Mouse (Mus musculus) kidney, embryonic 15.5 days (tissue): ENCODE results near the gene Ppp2r5c. TPM values are rescaled to one million over a fixed set of nuclear protein-coding genes. Genes with fewer than 3 reads are reported as not detected.

ENCODE experiments used
- ATAC-seq: fragments of 200-750 bp; cut with Nextera tagmentation; replicated peaks from 2 replicates; pipeline ENCODE4 v1.8.0; 2017; ENCODE audit warnings: moderate TSS enrichment; ENCODE audit not compliant: low FRiP score
- H3K27ac ChIP-seq: fragments of 300-500 bp; sonication (generic); 2 replicates; pipeline ENCODE4 v1.5.1; 2015; ENCODE audit warnings: mild to moderate bottlenecking, inconsistent platforms
- H3K27me3 ChIP-seq: fragments of 300-500 bp; sonication (generic); 2 replicates; pipeline ENCODE4 v1.6.1; 2015; ENCODE audit warnings: inconsistent platforms
- H3K36me3 ChIP-seq: fragments of 300-500 bp; sonication (generic); 2 replicates; pipeline ENCODE4 v1.6.1; 2015; ENCODE audit warnings: inconsistent platforms
- H3K4me1 ChIP-seq: fragments of 300-500 bp; sonication (generic); 2 replicates; pipeline ENCODE4 v1.6.1; 2015; ENCODE audit warnings: inconsistent platforms
- H3K4me2 ChIP-seq: fragments of 300-500 bp; sonication (generic); 2 replicates; pipeline ENCODE4 v1.6.1; 2015; ENCODE audit warnings: moderate library complexity, mild to moderate bottlenecking, inconsistent platforms
- H3K4me3 ChIP-seq: fragments of 300-500 bp; sonication (generic); replicated peaks from 2 replicates; pipeline ENCODE4 v1.5.1; 2015; ENCODE audit warnings: mild to moderate bottlenecking, inconsistent platforms
- H3K9ac ChIP-seq: fragments of 300-500 bp; sonication (generic); 2 replicates; pipeline ENCODE4 v1.6.1; 2015; ENCODE audit warnings: mild to moderate bottlenecking, inconsistent platforms
- H3K9me3 ChIP-seq: fragments of 300-500 bp; sonication (generic); replicated peaks from 2 replicates; pipeline ENCODE4 v1.6.1; 2016; ENCODE audit warnings: inconsistent platforms
- WGBS: fragments of 180-500 bp; shearing (Covaris S2); methylation state at CpG from one replicate; pipeline ENCODE4 v1.1.7; 2015; ENCODE audit warnings: mixed read lengths; 5-methylcytosine and 5-hydroxymethylcytosine counted together
- polyA plus RNA-seq: library from polyadenylated mRNA; unstranded; fragments of >200 nt; fragmentation: Nextera tagmentation; extraction: Ambion mirVana; gene quantifications from 2 replicates; pipeline ENCODE4 v1.2.1, GENCODE M21; 2015

The Ppp2r5c gene
- polyA plus RNA-seq, 1 experiment from 2014 or later: 141 TPM

DNA sequence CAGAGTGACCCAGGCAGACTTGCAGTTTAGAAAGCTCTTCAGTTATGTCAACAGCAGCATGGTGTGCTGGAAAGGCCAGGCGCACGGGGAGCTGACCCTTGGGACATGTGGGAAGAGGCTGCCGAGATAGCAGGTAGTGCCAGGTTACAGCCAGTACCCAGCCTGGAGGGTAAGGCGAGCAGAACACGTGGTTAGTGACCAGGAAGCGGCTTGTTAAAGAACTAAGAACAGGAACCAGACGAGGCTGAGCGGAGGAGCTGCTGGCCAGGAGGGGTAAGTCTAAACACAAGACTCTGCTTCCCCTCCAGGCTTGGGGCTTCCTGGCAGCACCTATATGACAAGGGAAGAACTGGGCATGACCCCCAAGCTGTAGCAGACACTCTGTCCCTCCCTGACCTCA lies 126.7 kb downstream of the Ppp2r5c start:
- Histone ChIP-seq H3K9me3 (no peaks in the 10 kb centered on the region), H3K9ac (no peak overlapping the region), H3K36me3 (peaks cover 67% of the 10 kb centered on the region), H3K4me1 (no peaks in the 10 kb centered on the region), H3K4me2 (no peak overlapping the region), H3K27me3 (no peaks in the 10 kb centered on the region), H3K4me3 (no peak overlapping the region), H3K27ac (no peak overlapping the region)
- no peak for ATAC-seq
- WGBS: 91% methylated on average over 8 of the region's 8 CpGs

DNA sequence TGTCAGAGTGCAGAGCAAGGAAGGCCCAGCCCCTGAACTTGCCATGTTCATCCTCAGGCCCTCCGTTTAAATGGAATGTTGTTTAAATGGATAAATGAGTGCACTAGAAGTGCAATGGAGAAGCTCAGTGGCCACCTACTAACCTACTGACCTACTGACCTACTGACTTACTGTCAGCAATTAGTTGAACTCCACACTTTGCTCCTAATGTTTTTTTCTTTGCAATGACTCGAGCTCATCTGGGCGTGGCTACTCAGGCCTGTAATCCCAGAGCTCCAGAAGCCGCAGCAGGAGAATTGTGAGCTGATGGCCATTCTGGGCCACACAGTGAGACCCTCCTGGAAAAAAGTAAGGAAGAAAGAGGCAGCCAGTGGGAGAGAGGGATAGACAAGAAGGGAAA lies 129.0 kb downstream of the Ppp2r5c start:
- Histone ChIP-seq H3K27me3 (no peaks in the 10 kb centered on the region), H3K36me3 (peaks cover 61% of the 10 kb centered on the region), H3K27ac (no peak overlapping the region), H3K9me3 (no peaks in the 10 kb centered on the region), H3K9ac (no peak overlapping the region), H3K4me1 (no peaks in the 10 kb centered on the region), H3K4me3 (no peak overlapping the region), H3K4me2 (no peak overlapping the region)
- ATAC-seq: no peak
- 55% methylated on average over 4 of the region's 4 CpGs for WGBS

DNA sequence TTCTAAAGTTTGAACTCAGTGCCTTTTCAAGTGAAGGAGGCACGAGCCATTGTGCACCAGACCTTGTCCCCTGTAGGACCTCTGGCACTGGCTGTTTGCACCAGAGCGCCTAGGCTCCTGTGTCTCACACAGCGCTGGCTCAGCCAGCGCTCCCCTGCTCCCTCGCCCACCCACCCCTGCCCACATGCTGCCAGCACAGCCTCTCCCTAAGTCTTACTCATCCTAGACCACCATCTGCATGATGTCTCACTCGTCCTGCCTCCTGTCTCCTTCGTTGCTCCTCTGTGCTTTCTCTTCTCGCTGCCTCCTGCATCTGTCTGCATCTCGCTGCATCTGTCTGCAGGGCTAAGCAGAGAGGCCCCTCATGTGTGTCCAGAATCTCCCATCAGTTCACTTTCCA lies 131.4 kb downstream of the Ppp2r5c start:
- Histone ChIP-seq H3K36me3 (peaks cover 48% of the 10 kb centered on the region), H3K9me3 (no peaks in the 10 kb centered on the region), H3K9ac (no peak overlapping the region), H3K27me3 (no peaks in the 10 kb centered on the region), H3K4me3 (no peak overlapping the region), H3K27ac (no peak overlapping the region), H3K4me2 (no peak overlapping the region), H3K4me1 (no peaks in the 10 kb centered on the region)
- no peak for ATAC-seq
- WGBS: 89% methylated on average over 9 of the region's 9 CpGs

DNA sequence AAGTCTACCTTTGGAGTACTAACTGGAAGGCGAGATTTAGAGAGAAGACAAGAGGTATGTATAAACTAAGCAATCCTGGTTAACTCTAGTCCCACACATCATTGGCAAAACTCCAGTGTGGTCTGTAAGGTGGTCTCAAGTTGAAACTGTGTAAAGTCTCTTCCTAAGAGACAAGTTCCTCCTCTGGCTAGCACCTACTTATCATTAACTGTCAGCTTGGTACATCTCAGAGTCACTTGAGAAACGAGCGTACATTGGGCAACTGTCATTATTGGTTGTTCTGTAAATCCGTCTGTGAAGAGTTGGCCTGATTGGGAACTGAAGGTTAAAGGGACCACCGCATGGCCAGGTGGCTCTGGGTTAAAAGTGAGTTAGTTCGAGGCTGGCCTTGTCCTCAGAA lies 141.7 kb downstream of the Ppp2r5c start:
- Histone ChIP-seq H3K9me3 (no peaks in the 10 kb centered on the region), H3K4me3 (no peak overlapping the region), H3K9ac (no peak overlapping the region), H3K27me3 (no peaks in the 10 kb centered on the region), H3K36me3 (no peaks in the 10 kb centered on the region), H3K4me2 (no peak overlapping the region), H3K4me1 (peaks cover 22% of the 10 kb centered on the region), H3K27ac (no peak overlapping the region)
- WGBS: 81% methylated on average over 6 of the region's 6 CpGs
- no peak for ATAC-seq

DNA sequence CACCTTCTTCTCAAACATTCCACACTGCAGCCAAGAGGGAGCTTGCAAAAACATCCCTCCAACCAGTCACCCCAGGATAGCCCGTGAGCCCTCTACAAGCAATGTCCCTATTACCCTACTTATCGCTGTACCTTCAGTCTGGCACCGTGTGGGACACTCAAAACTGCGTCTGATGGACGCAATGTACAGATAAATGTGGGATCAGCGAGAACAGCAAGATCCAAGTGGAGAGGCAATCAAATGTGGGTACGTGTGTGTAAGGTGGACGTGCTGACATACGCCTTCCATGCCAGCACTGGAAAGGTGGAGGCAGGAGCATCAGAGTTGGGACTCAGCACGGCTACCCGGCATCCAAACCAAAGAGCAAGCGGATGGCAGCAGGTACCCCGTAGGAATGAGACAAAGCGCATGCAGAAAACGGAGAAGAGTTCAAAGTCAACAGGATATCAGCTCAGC lies 143.9 kb downstream of the Ppp2r5c start:
- 1% methylated on average over 15 of the region's 15 CpGs for WGBS
- no peaks in the 10 kb centered on the region for H3K27me3 ChIP-seq
- ATAC-seq: no peak
- H3K36me3 ChIP-seq: no peaks in the 10 kb centered on the region
- peak overlapping the region; percentile 94 for H3K9ac ChIP-seq
- H3K4me3 ChIP-seq: peak overlapping the region; percentile 91
- H3K4me1 ChIP-seq: peaks cover 22% of the 10 kb centered on the region
- H3K9me3 ChIP-seq: no peaks in the 10 kb centered on the region
- H3K27ac ChIP-seq: peak overlapping the region; percentile 95
- H3K4me2 ChIP-seq: peak overlapping the region; percentile 95

DNA sequence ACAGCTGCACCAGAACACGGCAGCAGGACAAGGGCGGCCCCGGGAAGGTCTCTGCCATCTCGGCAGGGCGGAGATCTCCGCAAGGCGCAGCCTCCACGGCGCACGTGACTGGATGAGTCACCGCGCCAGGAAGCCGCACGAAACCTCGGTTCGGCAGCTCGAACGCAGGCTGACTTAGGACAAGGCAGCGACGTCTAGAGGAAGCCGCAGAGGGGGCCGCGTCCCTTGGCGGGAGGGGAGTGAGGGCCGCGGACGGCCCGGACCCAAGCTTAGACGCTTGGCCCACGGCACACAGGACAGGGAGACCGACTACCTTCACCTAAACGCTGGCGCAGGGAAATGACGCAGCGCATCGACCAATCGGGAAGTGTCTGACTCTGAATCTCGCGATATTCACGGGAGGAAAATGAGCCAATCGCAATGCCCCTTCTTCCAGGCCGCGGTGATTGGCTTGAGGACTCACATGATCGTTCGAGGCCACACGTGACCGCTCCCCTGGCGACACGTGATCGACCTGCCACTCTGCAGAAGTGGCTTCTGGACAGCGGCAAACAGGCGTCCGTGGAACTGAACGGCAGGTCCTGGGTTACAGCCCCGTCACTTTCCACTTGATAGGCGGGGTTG lies 144.5 kb downstream of the Ppp2r5c start:
- Histone ChIP-seq H3K4me3 (peak overlapping the region; percentile 91), H3K9ac (peak overlapping the region; percentile 94), H3K9me3 (no peaks in the 10 kb centered on the region), H3K27me3 (no peaks in the 10 kb centered on the region), H3K36me3 (no peaks in the 10 kb centered on the region), H3K27ac (peak overlapping the region; percentile 95), H3K4me2 (peak overlapping the region; percentile 95), H3K4me1 (peaks cover 22% of the 10 kb centered on the region)
- peak; percentile 97 for ATAC-seq
- under 1% methylated on average over 56 of the region's 56 CpGs for WGBS

DNA sequence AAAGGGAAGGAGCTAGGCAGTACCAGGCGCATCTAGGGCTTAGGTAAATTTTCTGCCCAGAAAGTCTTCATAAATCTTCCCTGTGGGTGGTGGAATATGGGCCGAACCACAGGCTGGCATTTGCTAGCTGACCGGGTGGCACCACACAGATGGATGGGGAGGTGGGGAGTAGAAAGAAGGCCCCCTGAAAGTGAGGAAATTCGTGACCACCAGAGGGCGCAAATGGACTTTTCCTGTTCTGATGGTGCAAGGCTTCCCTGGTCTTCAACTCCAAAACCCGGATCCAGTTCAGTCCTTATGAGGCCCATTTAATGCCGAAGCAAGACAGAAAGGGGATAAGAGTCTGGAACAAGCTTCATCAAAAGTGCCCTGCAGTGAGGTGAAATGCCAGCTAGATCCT lies 151.6 kb downstream of the Ppp2r5c start:
- Histone ChIP-seq H3K4me1 (peaks cover 20% of the 10 kb centered on the region), H3K36me3 (no peaks in the 10 kb centered on the region), H3K9me3 (no peaks in the 10 kb centered on the region), H3K27me3 (0 out of 2 replicates have a peak, but pooled peaks cover 5% of the 10 kb centered on the region), H3K4me2 (no peak overlapping the region), H3K27ac (no peak overlapping the region), H3K4me3 (no peak overlapping the region), H3K9ac (0 out of 2 replicates have a peak overlapping the region, but pooled peaks have one; percentile 1)
- no peak for ATAC-seq
- WGBS: 6% methylated on average over 7 of the region's 7 CpGs

DNA sequence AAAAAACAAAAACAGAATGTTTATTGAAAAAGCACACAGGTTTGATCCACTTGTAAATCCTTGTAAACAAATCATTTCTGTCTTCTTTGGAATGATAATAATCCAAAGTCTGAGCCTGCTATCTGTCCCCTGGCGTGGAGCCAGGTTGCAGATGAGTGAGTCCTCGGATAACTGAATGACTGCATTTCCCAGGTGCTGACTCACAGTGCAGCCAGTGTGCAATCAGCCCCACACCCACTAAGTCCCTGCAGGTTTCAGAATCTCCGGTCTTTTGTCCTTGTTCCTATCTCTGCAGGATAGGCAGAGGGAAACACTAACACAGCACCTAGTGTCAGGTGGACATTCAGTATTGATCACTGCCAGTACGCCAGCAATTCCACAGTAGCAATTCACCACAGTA lies 152.9 kb downstream of the Ppp2r5c start:
- Histone ChIP-seq H3K27ac (no peak overlapping the region), H3K27me3 (0 out of 2 replicates have a peak, but pooled peaks cover 5% of the 10 kb centered on the region), H3K4me1 (peaks cover 26% of the 10 kb centered on the region), H3K4me2 (no peak overlapping the region), H3K36me3 (no peaks in the 10 kb centered on the region), H3K4me3 (no peak overlapping the region), H3K9me3 (no peaks in the 10 kb centered on the region), H3K9ac (no peak overlapping the region)
- 67% methylated on average over 4 of the region's 4 CpGs for WGBS
- ATAC-seq: no peak

DNA sequence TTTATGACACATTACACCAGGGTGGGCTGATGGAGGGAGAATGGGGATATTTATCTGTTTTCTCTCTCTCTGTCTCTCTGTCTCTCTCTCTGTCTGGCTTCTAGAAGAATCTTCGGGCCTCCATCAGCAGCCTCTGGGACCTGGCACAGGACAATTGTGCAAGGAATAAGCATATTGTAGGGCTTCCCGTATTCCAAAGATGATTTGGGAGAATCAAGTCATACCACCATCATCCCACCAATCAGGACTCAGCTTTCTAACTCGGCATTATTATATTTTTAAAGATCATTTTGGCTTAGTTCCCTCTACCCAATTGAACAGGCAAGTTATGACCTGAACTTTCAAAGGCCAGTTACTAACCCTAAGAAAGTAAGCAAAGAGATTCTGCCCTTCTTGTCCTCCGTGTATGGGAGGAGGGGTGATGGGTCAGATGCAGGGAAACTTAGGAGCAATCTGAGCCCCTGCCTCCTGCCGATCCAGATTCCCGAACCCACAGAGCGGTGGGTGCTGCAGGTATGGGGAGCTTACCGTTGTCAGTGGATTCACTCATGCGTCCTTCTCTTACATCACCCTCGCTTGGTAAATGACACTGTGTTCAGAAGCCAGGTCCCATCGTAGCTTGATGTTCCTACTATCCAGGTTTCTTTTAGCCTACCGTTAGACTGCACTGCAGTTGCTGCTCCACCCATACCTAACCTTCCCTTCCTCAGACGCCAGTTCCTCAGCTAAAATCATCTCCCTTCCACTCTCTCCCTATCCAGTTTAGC lies 153.5 kb downstream of the Ppp2r5c start:
- ATAC-seq: no peak; the same call in none of the 2 replicates
- Histone ChIP-seq H3K9me3 (no peaks in the 10 kb centered on the region), H3K4me1 (peaks cover 26% of the 10 kb centered on the region), H3K9ac (peak overlapping the region; percentile 27; the same call in 1 of the 2 replicates), H3K27me3 (0 out of 2 replicates have a peak, but pooled peaks cover 5% of the 10 kb centered on the region), H3K27ac (no peak overlapping the region), H3K36me3 (no peaks in the 10 kb centered on the region), H3K4me2 (peak overlapping the region; percentile 68), H3K4me3 (peak overlapping the region; percentile 100)
- WGBS: 55% methylated on average over 13 of the region's 13 CpGs

DNA sequence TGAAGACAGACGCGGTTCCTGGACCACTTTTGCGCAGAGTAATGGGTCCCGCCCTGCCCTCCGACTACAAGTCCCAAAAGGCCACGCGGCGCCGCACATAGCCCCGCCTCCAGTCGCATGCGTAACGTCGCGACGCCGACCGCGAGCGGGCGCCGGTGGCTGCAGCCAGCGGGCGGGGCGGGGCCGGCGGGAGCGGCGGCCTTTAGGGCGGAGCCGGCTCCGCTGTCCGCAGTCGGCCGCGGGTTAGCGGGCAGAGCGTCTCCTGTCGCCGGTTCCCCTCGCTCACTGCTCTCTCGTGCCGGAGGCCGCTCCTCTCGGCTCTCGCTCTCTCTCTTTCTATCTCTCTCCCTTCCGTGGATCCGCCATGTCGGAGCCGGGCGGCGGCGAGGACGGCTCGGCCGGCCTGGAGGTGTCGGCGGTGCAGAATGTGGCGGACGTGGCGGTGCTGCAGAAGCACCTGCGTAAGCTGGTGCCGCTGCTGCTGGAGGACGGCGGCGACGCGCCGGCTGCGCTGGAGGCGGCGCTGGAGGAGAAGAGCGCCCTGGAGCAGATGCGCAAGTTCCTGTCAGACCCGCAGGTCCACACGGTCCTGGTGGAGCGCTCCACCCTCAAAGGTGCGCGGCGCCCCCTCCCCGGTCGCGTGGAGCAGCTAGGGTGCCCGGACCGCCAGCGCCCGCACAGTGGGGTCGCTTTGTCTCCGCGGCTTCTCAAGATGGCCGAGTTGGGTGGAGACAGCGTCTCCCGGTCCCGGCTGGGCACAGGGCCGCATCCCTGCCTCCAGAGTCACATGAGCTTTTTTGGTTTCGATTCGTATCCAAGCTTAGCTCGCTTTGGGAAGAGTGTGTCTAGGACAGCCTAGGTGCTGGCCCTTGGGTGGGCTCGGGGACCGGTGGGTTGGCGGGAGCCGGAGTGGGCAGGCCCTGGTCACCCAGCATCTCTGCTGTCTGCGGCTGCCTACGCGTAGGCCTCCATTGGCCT lies 154.6 kb downstream of the Ppp2r5c start, which contains the start of gene Dync1h1:
Dync1h1 (plus strand) TSS at position 212 of the 978 bp plus-strand sequence.
- 0 out of 2 replicates have a peak, but pooled peaks cover 5% of the 10 kb centered on the region for H3K27me3 ChIP-seq
- H3K4me3 ChIP-seq: peak within 1 kb of the TSS; percentile 100
- no peaks in the 10 kb centered on the region; the same call in 1 of the 2 replicates for H3K36me3 ChIP-seq
- peak; percentile 97 for ATAC-seq
- peak within 1 kb of the TSS; percentile 98 for H3K9ac ChIP-seq
- H3K4me1 ChIP-seq: peaks cover 26% of the 10 kb centered on the region
- peak within 1 kb of the TSS; percentile 68 for H3K4me2 ChIP-seq
- H3K27ac ChIP-seq: peak within 1 kb of the TSS; percentile 98
- under 1% methylated on average over 99 of the region's 105 CpGs for WGBS
- H3K9me3 ChIP-seq: no peaks in the 10 kb centered on the region

DNA sequence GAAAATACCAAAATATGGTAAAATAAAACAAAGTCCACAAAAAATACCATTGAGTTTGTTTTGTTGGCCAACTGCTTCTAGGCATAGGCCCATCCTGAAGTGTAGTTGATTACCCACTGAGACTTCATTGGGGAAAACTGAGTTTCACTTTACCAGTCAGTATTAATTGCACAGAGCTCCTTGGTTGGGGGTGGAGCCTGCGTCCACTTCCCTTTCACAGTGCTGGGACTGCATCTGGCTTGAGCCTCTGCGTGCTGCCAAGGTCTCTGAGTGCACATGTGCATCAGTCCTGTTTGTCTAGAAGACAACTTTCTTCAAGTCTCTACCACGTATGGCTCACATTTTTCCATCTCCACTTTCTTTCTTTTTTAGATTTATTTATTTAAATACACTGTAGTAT lies 159.2 kb downstream of the Ppp2r5c start:
- Histone ChIP-seq H3K4me2 (no peak overlapping the region), H3K9ac (no peak overlapping the region), H3K36me3 (peaks cover 5% of the 10 kb centered on the region), H3K4me3 (no peak overlapping the region), H3K27me3 (no peaks in the 10 kb centered on the region), H3K27ac (no peak overlapping the region), H3K4me1 (peaks cover 33% of the 10 kb centered on the region), H3K9me3 (no peaks in the 10 kb centered on the region)
- 82% methylated on average over 3 of the region's 3 CpGs for WGBS
- no peak for ATAC-seq
